Mouse (Mus musculus) C2C12 (cell line): ENCODE data around the gene Maneal. TPM values are rescaled to one million over a fixed set of nuclear protein-coding genes. Genes with fewer than 3 reads are reported as not detected.

ENCODE experiments used
- H3K27me3 ChIP-seq: one replicate; pipeline ENCODE4 v1.6.1; 2011; ENCODE audit not compliant: control insufficient read depth, insufficient read depth, insufficient read length
- H3K36me3 ChIP-seq: one replicate; pipeline ENCODE4 v1.6.1; 2011; ENCODE audit not compliant: control insufficient read depth, insufficient read depth
- H3K4me3 ChIP-seq: one replicate; pipeline ENCODE4 v1.5.1; 2011; ENCODE audit warnings: mild to moderate bottlenecking, control low read depth; ENCODE audit not compliant: poor library complexity, insufficient read depth, severe bottlenecking
- H3K79me2 ChIP-seq: one replicate; pipeline ENCODE4 v1.6.1; 2011; ENCODE audit not compliant: control insufficient read depth, insufficient read depth
- H3K79me3 ChIP-seq: one replicate; pipeline ENCODE4 v1.6.1; 2011; ENCODE audit warnings: low read depth, control low read depth
- H3ac ChIP-seq: one replicate; pipeline ENCODE3; 2011; ENCODE audit warnings: low read depth; ENCODE audit not compliant: control insufficient read depth, insufficient read length
- CEBPB ChIP-seq: IDR thresholded peaks from one replicate; pipeline ENCODE4 v1.6.1; 2011; ENCODE audit warnings: low read depth, mild to moderate bottlenecking, control low read depth, moderate library complexity
- CTCF ChIP-seq: IDR thresholded peaks from one replicate; pipeline ENCODE4 v1.5.1; 2011; ENCODE audit not compliant: control insufficient read depth, insufficient read depth, insufficient read length
- FOSL1 ChIP-seq: IDR thresholded peaks from one replicate; pipeline ENCODE4 v1.8.0; 2011; ENCODE audit warnings: mild to moderate bottlenecking, low read length; ENCODE audit not compliant: poor library complexity, insufficient read depth, severe bottlenecking
- MAX ChIP-seq: IDR thresholded peaks from one replicate; pipeline ENCODE4 v1.6.1; 2011; ENCODE audit warnings: mild to moderate bottlenecking, control low read depth
- MYOD1 ChIP-seq: IDR thresholded peaks from one replicate; pipeline ENCODE4 v1.6.1; 2011; ENCODE audit warnings: low read depth; ENCODE audit not compliant: control insufficient read depth, insufficient read length
- MYOG ChIP-seq: IDR thresholded peaks from one replicate; pipeline ENCODE4 v1.6.1; 2011; ENCODE audit not compliant: control insufficient read depth, insufficient read length; ENCODE audit errors: extremely low read depth
- USF1 ChIP-seq: IDR thresholded peaks from one replicate; pipeline ENCODE4 v1.6.1; 2011; ENCODE audit warnings: low read depth, mild to moderate bottlenecking, control low read depth, moderate library complexity
- polyA plus RNA-seq: library from polyadenylated mRNA; unstranded; fragments of >200 nt; fragmentation: generic; extraction: Trizol; gene quantifications from one replicate; pipeline ENCODE4 v1.2.1, GENCODE M21; 2012; ENCODE audit warnings: missing spikeins

Gene Maneal
- polyA plus RNA-seq, 1 experiment = 0.04 TPM

DNA sequence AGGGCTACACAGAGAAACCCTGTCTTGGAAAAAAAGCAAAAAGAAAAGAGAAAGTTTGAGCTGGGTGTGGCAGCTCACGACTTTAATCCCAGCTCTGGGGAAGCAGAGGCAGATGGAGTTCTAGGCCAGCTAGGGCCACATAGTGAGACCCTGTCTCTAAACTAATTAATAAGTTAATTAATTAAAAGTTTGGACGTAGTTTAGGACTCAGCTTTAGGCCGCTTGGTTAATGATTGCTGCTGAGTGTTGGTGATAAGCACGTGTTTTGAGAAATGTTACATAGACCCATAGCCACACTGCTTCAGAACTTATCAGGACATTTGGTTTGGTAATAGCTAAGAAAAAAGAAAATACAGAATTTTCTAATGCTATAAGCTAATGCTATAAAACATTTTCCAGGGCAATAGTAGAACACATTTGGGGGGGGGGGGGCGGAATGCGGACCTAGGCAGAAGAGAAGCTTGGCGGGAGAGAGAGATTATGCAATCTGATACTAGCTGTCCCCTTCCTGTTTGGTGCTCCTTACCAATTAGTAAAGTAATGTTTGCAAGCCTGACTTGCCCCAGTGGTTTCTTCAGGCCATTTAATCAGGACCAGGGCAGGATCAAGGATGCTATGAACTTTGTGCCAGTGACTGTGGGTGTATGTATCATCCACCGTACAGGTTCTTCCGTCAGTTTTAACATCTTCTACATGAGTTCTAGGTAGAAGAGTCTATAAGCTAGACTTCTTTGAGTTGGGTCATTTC is 52.7 kb downstream of the Maneal start:
- peaks cover 51% of the 10 kb centered on the region for H3K79me3 ChIP-seq
- peaks cover 36% of the 10 kb centered on the region for H3K36me3 ChIP-seq
- peaks cover 100% of the 10 kb centered on the region for H3K79me2 ChIP-seq
- H3K4me3 ChIP-seq = no peak overlapping the region
- no peak overlapping the region for H3ac ChIP-seq
- TF ChIP-seq USF1 = no peak
- TF ChIP-seq FOSL1 = no peak
- no peak for TF ChIP-seq MAX
- no peak for TF ChIP-seq CTCF
- no peak for TF ChIP-seq CEBPB
- TF ChIP-seq MYOD1 = no peak
- no peak for TF ChIP-seq MYOG
- H3K27me3 ChIP-seq = no peaks in the 10 kb centered on the region

DNA sequence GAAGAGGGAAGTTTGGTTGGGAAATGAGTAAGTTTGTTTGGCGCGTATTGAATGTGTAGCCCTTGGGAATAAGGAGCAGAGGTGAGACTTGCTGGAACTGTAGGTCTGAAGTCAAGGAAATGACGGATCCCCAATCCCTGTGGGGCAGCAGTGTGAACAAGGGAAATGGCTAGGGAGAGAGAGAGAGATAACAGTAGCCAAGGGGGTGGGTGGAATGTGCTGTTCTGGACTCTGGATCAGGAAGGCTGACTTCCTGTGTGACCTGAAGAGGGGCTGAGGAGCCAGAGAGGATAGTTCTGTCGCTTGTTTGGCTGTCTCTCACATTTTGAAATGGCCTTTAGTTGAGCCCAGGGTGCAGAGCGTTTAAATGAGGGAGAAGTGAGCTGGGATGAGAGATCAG is 53.5 kb downstream of the Maneal start:
- peaks cover 36% of the 10 kb centered on the region for H3K36me3 ChIP-seq
- peaks cover 100% of the 10 kb centered on the region for H3K79me2 ChIP-seq

More for the DNA sequence above, 53.5 kb downstream of the Maneal start:
- no peaks in the 10 kb centered on the region for H3K27me3 ChIP-seq
- TF ChIP-seq CEBPB (no peak), MYOG (no peak)
- no peak overlapping the region for H3ac ChIP-seq
- H3K4me3 ChIP-seq = no peak overlapping the region
- peaks cover 58% of the 10 kb centered on the region for H3K79me3 ChIP-seq

Other genes starting within 250 kb of the Maneal start
- 0.01 TPM for gene Pou3f1, start 205.4 kb downstream of the Maneal start, polyA plus RNA-seq
- gene Utp11, start 168.6 kb downstream of the Maneal start, polyA plus RNA-seq = 29.7 TPM
- 206 TPM for gene Fhl3, start 161.5 kb downstream of the Maneal start, polyA plus RNA-seq
- 71.6 TPM for gene Sf3a3, start 147.4 kb downstream of the Maneal start, polyA plus RNA-seq
- gene Inpp5b, start 120.3 kb downstream of the Maneal start, polyA plus RNA-seq = 13.8 TPM
- gene Mtf1, start 60.1 kb downstream of the Maneal start, polyA plus RNA-seq = 10.9 TPM
- 78.9 TPM for gene Yrdc, start 11.5 kb downstream of the Maneal start, polyA plus RNA-seq
- gene 1110065P20Rik, start 11.0 kb downstream of the Maneal start, polyA plus RNA-seq = 67.6 TPM
- not detected for gene Epha10, start 18.7 kb upstream of the Maneal start, polyA plus RNA-seq
- 6.5 TPM for gene 9930104L06Rik, start 74.9 kb upstream of the Maneal start, polyA plus RNA-seq
- gene Cdca8, start 77.1 kb upstream of the Maneal start, polyA plus RNA-seq = 104 TPM
- 0.04 TPM for gene Rspo1, start 124.3 kb upstream of the Maneal start, polyA plus RNA-seq
- gene Gnl2, start 154.4 kb upstream of the Maneal start, polyA plus RNA-seq = 23.2 TPM
- 0.04 TPM for gene Dnali1, start 203.5 kb upstream of the Maneal start, polyA plus RNA-seq
- gene Snip1, start 204.5 kb upstream of the Maneal start, polyA plus RNA-seq = 19.1 TPM
- 31.3 TPM for gene Meaf6, start 223.0 kb upstream of the Maneal start, polyA plus RNA-seq